Mouse (Mus musculus): Measurements from ENCODE around the gene Purb.
"Not testable (repeated sequence)": the region's sequence is repeated elsewhere in the genome, so short reads cannot be mapped to it uniquely, and the experiment has no call there.

The Purb gene

DNA sequence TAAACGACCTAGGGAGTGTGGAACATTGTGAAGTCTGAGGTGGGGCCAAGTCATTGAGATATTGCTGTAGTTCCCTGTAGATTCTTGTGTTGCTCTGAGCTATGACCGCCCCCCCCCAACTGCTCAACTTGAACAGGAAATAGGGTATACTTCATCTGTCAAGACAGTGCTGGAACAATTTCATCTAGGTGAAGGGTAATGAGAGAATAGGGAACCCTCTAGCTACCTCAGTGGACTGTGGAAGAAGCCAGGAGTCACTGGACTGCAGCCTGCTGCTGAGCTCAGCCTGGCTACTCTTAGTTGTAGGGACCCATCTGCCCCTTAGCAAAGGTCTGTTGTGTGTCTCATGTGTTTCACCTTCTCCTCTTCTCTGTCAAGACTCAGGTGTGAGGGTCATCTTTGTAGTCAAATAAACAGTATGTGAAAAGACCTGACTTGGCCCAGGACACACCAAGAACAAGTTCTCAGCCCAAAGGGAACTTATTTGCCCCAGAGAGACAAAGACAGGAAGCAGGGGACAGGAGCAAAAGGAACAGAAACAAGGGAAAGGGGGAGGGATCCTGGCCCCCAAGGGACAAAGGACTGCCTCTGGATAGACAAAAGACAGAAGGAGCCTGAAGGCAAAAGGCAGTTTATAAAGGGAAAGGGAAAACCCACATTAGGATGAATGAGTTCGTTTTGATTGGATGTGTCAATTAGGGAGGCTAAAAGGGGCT lies 8.7 kb upstream of the Purb start:
- no peak for DNase-seq (ENCODE audit: low spot score)

DNA sequence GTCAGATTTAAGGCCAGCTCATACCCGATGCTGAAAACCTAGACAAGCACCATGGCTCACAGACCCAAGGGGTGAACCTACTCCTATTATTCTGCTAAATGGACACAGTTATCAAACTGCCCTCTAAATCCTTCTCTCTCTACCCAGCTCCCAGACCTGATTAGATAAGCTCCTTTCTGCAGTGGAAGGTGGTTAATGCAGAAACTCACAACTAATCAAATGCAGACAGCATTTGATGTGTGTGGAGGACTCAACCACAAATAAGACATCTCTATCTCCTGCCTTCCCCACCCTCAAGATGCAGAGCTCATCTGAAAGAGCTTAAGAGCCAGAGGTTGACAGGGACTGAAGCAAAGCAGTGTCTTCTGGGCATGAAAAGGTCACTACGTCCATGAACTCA lies 7.4 kb upstream of the Purb start:
- no peak for DNase-seq (ENCODE audit: low spot score)

DNA sequence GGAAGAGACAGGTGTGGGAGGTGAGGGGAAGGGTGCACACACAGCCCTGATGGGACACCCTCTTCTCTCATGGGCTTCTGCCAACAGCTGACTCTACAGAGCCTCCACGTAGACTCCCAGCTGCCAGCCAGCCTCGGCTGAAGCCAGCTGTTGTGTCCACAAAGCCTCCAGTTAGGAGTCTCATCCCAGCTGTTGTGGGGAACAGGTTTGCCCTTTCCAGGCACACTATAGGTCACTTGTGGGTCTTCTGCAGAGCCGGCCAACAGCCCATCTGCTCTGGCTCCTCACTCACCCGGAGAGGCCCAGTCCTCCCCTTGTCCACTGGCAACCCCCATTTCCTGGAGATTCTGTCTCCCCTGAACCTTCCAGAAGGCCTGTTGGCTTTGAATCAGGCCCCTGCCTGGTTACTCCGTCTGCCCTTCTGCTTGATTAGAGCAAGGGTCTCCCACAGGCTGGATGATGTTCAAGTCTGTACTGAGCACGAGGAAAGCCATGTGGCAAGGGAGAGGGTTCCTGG lies 6.0 kb upstream of the Purb start:
- DNase-seq (ENCODE audit: low spot score): no peak

DNA sequence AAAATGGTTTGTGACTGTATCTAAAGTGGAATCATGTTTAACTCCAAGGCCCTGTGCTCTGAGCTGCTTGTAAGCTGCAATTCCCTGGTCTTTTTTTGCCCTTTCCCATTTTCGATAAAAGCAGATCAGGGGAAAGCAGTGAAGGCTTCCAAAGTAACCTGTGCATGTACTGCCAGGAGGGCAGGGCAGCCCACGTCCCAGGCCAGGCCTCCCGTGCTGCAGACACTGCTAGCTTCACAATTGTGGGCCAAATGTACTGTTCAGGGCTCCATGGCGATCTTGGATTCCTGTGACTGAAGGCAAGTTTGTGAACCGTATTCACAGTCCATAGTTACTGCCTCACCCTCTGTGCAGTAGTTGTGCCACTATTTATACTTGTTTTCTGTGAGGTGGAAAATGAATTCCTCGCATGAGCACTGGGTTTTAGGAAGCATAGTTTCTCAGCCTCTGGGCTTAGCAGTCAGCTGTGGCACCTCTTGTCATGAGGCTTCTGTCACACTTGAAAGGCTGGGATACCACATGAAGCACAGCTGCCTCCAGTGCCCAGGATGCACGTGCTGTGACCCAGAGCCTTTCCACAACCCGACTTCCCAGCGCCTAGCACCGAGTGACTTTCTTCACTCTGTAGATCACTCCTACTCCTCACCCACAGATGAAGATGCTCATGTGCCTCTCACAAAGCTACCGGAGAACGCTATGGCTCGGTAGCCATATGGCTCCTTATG lies 5.1 kb upstream of the Purb start:
- DNase-seq (ENCODE audit: low spot score): no peak

DNA sequence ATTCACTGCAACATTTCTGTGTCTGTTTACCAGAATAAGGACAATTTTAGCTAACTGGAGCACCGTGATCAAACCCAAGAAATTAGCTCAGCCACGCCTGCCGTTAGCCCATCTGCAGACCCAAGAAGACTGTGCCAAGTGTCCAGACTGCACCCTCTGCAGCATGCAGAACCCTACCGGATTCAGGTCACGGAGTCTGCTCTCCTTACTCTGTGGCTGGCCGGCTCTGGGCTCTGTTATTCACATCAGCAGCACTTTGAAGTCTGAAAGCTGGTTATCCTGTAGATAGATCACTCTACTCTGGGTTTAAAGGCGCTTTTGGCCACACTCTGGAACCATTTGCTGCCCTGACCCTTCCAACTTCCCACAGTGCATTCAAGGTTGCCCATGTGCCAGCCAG lies 4.5 kb upstream of the Purb start:
- DNase-seq (ENCODE audit: low spot score): no peak

DNA sequence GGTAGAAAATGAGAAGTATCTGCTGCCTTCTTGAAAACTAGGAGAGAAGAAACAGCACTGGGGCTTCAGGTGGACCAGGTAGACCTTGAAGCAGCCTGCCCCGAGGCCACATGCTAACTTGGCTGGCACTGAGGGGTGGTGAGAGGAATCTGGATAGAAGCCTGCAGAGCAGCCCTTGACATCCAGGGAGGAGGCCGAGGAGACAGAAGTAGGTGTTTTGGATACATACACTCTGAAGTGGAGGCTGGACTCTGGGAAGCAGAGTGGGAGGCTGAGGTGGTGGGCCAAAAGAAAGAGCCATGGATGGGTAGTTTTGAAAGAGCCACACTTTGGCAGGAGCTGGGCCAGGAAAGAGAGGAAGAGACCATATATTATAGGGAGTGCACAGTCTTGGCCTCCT lies 3.5 kb upstream of the Purb start:
- no peak for DNase-seq (ENCODE audit: low spot score)

DNA sequence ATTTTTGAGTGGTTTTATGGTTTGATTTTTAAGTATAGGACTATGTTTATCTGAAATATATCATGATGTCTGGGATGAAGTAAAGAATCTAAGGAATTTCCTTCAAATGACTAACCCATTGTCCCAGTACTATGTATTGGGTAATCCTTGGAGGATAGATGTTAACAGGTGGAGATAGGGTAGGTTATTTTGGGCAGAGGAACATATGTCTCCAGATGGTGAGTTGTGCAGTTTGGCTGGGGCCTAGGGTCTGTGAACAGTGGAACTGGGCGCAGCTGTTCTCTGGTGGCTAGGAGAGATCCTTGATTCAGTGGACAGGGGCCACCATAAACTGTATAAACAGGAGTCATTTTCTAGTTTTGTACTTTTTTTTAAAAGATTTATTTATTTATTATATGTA lies 1.6 kb upstream of the Purb start:
- DNase-seq (ENCODE audit: low spot score): no peak

DNA sequence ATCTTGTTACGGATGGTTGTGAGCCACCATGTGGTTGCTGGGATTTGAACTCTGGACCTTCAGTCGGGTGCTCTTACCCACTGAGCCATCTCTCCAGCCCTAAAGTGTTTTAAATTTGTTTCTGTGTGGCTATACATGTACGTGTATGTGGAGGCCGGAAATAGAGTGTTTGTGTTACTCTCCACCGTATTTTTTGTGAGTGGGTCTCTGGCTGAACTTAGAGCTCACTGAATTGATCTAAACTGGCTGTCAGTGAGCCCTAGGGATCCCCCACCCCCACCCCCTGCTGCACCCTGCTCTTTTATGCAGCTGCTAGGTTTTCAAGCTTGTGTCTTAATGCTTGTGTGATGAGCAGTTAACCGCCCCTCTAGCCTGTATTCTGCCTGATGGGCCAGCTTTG lies 1.2 kb upstream of the Purb start:
- DNase-seq (ENCODE audit: low spot score): no peak

DNA sequence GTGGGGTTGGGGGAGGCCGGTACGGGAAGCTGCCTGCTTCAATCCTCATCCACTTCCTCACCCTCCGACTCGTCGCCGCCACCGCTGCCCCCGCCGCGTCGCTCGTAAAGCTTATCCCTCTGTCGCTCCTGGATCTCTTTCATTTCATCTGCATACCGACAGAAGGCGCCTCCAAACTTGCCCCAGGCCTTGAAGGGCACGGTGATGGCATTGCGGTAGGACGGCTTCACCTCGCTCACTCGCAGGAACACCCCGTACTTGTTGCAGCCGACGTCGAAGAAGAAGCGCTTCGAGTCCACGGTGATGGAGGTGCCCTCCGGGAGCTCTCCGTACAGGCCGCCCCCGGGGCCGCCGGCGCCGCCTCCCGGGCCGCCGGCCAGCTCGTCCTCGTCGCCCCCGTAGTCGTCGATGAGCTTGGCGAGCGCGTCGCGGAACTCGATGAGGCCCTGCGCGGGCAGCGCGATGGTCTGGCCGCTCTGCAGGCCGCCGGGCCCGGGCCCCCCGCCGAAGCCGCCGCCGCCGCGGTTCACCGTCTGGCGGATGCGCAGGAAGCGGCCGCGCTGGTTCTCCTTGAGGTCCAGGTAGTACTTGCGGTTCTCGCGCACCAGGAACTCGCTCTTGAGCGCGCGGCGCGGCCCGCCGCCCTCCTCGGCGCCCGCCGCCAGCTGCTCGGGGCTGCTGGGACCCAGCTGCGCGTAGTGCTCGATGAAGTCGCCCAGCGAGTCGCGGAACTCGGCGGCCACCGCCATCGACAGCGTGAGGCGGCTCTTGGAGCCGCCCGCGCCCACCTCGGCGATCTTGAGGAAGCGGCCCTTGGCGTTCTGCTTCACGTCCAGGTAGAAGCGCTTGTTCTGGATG lies 614 bp downstream of the Purb start:
- peak; percentile 46 for DNase-seq (ENCODE audit: low spot score)

DNA sequence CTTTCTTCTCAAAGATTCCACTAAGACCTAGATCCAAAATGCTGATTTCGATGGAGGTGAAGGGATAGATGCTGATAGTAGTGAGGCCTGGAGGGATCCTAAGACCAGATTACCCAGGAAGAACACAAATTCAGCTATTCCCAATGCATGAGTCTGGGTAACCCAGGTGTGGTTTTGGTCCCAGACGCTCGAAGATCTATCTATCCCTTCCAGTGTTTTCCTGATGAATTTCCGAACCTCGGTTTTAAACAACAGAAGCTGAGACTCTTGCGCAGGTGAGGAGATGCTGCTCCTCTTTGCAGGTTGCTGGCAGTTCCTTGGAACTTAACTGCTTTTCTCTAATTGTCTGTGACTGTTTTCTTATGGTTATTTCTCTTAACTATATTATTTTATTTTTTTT lies 1.3 kb downstream of the Purb start:
- DNase-seq (ENCODE audit: low spot score): no peak

DNA sequence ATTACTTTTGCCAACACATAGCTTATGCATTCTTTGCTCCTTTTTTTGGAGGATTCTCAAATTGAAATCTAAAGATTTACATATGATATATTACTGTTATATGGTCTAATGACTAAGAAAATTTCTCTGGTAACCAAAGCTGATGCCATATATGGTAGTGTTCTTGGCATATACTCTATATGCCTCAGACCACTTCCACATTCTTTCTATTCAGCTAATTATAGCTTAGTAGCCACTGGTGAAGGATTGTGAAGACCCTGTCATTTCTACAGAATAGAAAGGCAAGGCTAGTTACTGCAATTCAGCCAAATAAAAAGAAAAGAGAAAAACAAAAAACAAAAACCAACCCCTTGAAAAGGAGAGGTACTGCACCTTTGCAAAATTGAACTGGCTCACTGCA lies 3.6 kb downstream of the Purb start:
- no peak for DNase-seq (ENCODE audit: low spot score)

DNA sequence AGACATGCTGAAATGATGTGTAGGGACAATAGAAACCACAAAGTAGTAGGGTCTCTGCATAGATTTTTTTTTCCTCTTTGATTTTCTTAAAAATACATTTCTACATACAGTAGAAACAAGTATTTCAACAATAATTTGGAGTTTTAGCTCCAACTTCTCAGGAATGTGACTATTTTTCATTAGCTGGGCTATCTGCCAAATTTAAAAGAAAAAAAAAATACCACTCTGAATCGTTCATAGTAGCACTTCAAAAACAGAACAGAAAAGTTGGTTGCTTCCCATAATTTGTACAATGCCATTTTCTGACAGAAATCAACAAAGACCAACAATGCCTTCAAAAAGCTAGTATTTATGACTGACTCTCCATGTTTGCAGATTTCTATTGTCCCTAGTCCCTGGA lies 4.2 kb downstream of the Purb start:
- DNase-seq (ENCODE audit: low spot score): no peak

DNA sequence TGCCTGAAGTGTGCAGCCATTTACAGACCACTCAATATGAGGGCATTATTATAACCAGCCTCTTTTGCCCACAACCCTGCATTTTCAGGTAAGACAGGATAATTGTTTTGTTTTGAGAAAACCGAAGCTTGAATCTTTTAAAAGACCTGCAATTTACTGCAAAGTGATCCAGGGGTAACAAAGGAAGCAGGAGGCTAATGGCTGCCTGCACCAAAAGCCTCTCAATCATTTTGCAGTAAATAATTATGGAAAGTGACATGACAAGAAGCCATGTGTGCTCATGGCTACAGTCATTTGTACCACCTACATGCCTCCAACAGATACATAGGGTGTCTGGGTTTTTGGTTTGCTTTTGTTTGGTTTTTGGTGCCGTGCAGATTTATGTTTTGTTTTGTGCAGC lies 4.7 kb downstream of the Purb start:
- DNase-seq (ENCODE audit: low spot score): no peak

DNA sequence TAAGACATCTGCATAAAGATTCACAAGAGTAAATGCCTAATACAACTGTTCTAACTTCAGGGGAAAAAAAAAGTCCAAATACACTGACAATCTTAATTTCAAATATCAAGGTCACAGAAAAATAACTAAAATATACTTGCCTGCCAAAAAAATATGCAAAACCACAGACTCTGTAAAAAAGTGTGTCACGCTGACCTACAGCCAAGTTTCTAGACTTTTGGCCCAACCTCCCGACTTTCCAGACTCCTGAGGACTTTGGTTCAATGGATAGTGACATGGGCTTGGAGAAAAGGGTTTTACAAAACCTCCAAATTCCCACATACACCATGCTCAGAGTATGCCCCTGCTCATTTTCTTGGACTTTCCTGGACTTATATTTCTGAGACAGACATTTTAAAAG lies 7.2 kb downstream of the Purb start:
- DNase-seq (ENCODE audit: low spot score): no peak

DNA sequence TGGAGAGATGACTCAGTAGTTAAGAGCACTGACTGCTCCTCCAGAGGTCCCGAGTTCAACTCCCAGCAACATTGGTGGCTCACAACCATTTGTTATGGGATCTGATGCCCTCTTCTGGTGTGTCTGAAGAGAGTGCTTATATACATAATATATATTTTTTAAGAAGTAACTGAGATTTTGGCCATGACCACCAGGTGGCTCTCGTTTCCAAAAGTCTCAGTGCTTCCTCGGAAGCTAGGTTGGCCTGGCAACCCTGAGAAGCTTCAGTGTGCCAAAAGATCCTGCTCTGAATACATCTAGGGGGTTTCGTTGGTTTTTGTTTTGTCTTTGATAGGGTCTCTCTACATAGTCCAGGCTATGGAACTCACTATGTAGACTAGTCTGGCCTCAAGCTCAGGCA lies 10.6 kb downstream of the Purb start:
- DNase-seq (ENCODE audit: low spot score): peak; percentile 65

DNA sequence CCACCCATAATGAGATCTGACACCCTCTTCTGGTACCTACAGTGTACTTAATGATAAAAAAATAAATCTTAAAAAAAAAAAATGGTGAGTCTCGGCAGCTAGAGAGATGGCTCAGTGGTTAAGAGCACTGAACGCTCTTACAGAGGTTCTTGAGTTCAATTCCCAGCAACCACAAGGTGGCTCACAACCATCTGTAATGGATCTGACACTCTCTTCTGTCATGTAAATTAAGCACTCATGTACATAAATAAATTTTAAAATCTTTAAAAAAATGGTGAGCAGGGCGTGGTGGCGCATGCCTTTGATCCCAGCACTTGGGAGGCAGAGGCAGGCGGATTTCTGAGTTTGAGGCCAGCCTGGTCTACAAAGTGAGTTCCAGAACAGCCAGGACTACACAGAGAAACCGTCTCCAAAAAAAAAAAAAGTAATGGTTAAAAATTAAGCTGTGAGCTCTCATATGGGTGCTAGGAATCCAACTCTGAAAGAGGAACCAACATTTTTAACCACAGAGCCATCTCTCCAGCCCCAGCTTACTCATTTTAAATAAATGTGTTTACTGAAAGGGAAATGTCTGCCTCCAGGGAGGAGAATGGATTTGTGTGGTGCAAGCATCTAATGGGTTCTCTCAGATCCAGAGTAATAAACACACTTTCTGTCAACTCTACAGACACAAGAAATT lies 12.4 kb downstream of the Purb start:
- no peak for DNase-seq (ENCODE audit: low spot score)

DNA sequence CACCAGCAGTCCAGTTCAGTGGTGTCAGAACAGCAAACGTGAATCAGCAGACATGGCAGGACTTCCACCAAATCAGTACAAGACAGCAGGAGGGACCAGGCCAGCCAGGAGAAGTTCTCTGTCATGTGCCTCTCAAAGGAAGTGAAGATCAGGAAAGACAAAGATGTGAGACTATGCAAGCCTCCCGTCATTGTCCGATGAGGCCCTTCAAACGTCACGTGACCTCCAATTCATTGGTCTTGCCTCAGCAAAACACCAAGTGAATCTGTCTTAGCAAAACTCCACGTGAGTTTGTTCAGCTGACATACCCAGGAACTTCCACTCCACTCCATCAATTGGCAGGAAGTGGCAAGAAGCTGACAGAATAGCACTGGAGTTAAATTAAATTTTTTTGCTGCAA lies 19.6 kb downstream of the Purb start:
- no peak for DNase-seq (ENCODE audit: low spot score)

DNA sequence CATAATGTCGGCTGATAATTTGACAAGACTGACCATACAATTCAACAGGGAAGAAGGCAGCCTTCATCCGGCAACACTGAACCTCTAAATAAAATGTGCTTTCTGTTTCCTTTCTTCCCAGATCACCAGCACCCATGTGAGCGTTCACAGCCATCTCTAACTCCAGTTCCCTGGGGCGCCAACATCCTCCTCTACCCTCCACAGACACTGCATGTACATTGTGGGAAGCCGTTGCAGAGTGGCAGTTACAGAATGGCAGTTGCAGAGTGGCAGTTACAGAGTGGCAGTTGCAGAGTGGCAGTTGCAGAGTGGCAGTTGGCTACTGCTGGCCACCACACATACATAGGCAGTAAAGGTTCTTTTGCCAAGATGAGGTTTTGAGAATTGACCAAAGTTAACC lies 27.6 kb downstream of the Purb start:
- DNase-seq (ENCODE audit: low spot score): not testable (repeated sequence)

DNA sequence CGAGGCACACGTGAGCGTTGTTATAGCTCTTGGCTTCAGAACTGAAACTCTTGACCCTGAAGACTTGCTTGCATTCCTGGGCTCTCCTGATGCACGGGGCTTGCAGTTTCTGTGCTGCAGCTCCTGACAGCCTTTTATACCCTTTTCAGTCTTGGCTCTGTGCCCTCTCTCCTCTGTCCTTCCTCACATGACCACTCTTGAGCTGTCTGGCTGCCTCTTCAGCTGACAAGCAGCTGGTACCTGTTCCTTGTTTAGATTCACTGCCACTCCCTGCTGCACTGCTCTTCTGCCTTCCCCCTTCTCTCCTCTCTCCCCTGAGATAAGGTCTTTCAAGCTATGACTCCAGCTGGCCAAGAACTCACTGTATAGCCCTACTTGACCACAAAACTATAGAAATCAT lies 28.2 kb downstream of the Purb start:
- DNase-seq (ENCODE audit: low spot score): no peak

DNA sequence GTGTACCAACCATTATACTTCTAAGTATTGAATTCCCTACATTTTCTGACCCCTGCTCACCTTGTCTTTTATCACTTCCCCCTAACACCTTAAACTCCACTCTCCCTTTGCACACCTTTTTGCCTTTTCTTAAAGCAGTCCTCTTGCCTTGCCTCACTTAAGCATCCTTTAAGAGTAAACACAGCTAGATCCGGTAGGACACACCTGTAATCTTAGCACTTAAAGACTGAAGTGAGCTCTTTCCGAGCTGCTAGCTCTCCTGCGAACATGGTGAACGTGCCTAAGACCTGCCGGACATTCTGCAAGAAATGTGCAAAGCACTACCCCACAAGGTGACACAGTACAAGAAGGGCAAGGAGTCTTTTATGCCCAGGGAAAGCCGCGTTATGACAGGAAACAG lies 29.8 kb downstream of the Purb start:
- DNase-seq (ENCODE audit: low spot score): no peak

DNA sequence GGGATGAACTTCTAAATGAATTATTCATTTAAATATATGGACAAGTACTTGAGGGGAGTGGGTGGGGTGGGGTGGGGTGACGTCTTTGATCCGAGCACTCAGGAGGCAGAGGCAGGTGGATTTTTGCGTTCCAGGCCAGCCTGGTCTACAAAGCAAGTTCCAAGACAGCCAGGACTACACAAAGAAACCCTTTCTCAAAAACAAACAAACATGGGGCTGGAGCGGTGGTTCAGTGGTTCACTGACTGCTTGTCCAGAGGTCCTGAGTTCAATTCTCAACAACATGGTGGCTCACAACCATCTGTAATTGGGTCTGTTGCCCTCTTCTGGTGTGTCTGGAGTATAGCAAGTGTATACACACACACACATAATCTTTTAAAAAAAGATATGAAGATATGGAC lies 30.3 kb downstream of the Purb start:
- no peak for DNase-seq (ENCODE audit: low spot score)

All from layer of hippocampus, adult 11-12 months (tissue).